Mouse (Mus musculus) T-cell, adult 2 months (primary cell): ENCODE measurements around the gene D130043K22Rik.
A peak's percentile ranks its signal among the peaks of the same experiment; 100 is the strongest.

ENCODE experiments used
- DNase-seq: peaks from one replicate; pipeline ENCODE4 v3.0.0; 2022; ENCODE audit warnings: low spot score

The D130043K22Rik gene

DNA sequence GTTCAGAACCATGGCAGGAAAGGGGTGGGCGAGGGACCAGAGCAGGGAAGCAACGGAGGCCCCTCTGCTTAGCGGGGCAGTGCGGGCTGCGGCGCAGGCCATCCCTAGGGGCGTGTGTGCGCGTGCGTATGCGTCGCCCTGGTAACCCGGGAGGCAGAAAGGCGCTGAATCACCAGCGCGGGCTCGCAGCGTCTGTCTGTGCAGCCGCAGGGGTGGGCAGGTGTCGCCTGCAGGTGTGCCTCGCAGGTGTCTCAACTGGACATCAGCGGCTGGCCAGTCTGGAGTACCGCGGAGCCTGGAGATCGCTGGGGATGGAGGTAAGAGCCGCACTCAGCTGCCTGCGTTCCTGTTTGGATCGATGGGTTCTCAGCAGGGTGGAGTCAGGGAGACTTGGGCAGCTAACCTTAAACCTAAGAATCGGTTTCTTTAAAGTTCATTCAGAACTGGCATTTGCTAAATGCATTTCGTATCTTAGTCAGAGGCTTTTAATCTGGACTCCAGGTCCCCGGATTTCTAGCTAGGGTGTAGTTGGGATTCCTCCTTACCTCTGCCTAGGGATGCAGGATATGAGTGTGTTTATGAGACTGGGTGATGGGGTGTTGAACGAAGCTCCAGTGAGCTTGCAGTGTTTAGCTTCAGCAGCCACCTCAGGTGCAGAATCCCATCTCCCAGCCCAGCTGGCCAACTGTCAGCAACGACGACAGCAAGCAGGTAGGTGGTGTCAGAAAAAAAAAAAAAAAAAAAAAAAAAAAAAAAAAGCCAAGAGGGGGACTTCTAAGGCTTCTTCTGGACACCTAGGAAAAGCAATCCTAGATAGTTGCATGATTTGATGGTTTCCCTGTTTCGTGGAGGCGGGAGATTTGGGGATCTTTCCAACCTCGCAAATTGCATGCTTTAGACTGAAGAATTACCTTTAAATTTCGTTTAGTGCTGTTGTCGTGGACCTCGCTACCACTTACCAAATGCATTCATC is at the start of gene D130043K22Rik:
Gene D130043K22Rik, plus strand, starts transcription at position 153 of the 973 bp plus-strand sequence.
- peak; percentile 28 for DNase-seq

DNA sequence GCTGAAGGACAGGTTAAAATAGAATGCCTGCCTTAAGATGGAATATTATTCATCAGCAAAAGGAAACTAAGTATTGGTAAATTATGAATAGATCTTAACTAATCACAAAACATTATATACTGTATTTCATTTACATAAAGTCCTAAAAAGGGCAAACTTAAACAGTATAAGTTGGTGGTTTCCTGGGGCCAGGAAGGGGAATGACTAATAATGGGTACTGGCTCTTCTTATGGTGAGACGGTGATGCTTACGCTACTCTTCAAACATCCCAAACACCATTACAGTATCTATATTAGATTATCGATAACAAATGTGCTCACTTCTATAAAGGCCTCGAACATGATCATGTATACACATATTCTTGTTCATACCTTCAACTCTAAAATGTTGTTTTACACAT is 46.2 kb upstream of the D130043K22Rik start:
- no peak for DNase-seq

DNA sequence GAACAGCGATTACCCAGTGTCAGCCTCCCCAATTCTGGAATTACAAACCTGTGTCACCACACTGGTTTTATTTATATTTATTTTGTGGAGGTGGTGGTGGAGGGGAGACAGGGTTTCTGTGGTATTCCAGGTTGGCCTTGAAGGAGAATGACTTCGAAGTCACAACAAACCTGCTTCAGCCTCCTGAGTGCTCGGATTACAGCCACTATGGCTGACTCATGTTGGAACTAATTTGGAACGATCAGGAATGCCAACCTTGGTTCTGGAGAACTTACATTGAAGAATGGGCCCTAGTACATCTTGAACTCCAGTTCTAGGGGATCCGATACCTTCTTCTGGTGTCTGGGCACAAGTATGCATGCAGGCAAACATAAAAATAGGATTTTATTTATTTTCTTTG is 45.6 kb upstream of the D130043K22Rik start:
- DNase-seq = no peak

DNA sequence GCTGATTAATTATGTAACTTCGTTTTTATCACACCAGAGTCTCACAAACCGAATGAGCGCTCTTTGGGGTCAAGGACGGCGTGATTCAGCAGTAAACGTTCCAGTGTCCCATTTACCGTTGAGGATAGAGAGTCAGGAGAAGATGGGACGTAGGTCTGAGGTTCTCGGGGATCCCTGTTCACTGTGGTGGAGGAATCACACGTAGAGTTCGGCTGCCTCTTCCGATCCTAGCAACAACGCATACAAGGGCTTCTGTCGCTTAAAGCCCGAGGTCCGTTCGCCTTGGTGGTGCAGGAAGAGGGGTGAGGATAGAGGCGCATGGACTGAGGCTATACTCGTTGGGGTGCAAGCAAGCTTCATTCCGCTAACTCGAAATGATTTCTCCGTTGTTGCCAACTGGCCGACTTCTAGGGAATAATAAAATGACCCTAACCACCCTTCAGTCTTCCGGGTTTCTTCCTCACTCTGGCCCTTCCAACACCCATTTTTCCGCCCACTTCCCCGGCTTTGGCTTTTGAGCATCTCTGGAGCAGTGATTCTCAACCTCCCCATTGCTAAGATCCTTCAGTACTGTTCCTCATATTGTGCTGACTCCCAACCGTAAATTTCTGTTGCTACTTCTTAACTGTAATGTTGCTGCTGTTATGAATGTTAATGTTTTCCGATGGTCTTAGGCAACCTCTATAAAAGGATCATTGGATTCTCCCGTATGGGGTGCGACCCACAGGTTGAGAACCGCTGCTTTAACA is 44.8 kb upstream of the D130043K22Rik start:
- peak; percentile 27 for DNase-seq

DNA sequence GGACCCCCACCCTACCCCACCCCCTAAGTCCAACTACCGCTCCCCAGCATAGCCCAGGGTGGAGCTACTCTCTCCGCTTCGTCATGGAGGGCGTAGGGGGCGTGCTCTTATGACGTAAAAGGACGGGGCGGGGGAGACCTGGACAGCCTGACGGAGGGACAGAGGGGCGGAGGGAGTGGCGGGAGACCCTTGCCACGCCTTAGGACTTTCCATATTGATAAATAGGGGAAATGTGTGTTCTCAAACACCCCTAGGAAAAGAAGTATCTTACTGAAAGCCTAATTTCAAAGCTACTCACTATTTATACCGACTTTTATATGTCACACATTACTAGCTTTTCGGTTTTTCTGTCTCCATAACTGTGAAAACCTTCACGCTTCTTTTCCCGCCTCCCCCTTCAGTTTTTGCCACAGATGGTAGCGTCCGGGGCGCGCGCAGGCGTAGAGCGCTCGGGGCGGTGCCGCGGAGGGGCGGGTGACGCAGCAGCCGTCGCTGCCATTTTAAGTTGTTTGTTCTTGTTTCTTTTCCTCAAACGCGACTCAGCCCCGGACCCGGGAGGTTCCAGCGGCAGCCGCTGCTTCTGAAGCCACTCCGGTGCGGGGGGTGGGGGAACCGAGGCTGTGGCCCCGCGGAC is 44.1 kb upstream of the D130043K22Rik start:
- DNase-seq = peak; percentile 98

DNA sequence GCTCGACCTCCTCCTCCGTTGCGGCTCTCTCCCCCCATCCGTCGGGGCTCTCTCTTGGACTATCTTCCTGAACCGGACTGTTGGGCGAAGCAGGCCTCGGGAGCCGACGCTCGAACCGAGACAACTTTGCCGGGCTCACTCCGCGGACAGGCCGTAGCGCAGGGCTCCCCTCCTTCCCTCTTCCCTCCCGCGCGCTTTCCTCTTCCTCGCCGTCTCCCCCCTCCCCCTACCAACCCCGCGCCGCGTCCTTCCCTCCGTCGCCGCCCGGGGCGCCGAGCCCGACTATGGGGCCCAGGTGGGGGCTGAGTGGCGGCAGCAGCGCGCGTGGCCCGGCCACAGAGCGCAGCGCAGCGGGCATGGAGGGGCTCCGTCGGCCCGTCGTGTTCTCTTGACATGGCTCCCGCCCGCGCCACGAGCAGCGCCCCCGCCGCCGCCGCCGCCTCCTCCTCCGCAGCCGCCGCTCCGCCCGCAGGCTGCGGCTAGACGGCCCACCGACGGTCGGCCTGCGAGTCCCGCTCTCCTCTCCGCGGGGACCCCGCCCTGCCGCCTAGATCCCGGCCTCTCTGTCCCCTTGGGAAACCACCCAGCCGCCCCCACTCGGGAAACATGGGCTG is 43.5 kb upstream of the D130043K22Rik start, which contains the start of gene BC005537:
Gene BC005537, plus strand, starts transcription at position 350 of the 614 bp plus-strand sequence.
- DNase-seq = peak; percentile 70

DNA sequence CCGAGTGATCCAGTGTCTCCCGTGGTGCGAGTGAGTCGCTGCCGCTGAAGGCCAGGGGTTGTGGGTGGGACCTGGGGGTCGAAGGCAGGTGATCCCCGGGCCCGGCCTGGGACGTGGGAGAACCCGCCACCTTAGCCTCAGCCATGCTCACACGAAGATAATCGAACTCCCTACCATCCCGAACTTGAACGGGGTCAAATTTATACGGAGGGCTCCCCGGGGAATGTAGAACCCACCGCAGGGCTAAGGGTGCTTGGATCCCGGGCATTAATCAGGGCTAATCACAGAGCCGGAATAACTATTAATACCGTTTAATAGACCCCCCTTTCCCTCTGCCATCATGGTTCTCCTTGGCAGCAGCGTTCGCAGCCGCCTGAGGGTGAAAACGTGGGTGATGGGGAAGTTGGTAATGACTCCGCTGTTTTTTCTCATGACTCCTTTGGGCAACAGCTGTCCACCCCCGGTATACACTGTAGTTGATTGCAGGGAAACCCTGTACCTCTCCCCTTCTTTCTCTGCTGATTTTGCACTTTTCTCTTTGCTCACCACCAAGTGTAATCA is 42.7 kb upstream of the D130043K22Rik start:
- peak; percentile 30 for DNase-seq

DNA sequence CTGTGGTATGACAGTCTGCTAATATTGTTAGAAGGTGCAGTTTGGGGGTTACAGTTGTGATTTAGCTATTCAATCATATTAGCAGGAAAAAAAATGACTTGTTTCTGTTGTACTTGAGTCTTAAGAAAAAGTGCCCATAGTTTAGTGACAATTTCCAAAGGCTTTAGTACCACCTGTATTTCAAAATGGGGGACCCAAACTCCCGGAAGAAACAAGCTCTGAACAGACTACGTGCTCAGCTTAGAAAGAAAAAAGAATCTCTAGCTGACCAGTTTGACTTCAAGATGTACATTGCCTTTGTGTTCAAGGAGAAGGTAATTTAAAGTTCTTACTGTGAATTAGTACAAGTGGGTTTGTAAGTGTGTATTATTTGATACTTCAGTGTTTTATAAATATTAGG is 41.7 kb upstream of the D130043K22Rik start:
- no peak for DNase-seq

DNA sequence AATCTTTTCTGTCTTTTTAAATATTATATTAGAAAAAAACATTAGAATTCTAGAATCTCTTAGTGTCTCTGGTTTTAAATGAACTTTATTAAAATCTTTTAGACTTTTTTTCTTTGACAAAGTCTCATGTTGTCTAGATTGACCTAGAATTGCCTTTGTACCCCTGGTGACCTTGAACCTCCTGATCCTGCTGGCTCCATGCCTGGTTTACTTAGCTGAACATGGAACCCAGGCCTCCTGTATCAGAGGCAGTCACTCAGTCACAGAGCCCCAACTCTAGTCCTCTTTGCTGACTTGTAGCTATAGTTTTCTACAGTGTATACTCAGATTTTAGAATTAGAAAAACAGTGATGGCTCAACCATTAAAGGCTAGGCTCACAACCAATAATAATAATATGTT is 38.9 kb upstream of the D130043K22Rik start:
- no peak for DNase-seq

DNA sequence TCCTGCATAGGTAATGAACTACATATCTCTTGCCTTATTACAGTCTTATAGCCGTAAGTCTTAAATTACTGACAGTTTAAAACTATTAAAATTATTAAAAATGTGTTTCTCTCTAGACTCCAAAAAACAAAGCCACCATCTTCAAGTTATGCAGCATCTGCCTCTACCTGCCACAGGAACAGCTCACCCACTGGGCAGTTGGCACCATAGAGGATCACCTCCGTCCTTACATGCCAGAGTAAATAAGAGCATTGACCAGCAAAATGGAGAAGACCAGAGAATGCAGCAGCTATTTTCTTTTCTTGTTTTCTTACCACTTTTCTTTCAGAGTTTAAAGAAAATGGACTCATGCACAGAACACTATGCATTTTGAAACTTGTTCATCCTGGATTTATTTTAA is 32.4 kb upstream of the D130043K22Rik start:
- DNase-seq = no peak

DNA sequence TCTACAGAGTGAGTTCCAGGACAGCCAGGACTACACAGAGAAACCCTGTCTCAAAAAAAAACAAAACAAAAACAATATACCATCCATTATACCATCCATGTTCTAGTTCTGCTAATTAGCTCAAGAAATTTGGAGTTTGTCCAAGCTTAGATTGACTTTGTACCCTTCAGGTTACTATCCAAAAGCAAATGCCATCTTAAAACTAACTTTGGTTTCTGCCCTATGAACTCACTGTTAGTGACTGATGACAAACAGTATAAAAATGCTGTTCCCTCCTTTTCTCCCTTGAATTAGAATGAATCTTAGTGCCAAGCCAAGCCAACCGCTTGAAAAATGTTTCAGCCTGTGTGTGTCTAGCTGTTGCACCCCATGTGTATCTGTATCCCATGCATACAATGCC is 30.3 kb upstream of the D130043K22Rik start:
- DNase-seq = no peak

DNA sequence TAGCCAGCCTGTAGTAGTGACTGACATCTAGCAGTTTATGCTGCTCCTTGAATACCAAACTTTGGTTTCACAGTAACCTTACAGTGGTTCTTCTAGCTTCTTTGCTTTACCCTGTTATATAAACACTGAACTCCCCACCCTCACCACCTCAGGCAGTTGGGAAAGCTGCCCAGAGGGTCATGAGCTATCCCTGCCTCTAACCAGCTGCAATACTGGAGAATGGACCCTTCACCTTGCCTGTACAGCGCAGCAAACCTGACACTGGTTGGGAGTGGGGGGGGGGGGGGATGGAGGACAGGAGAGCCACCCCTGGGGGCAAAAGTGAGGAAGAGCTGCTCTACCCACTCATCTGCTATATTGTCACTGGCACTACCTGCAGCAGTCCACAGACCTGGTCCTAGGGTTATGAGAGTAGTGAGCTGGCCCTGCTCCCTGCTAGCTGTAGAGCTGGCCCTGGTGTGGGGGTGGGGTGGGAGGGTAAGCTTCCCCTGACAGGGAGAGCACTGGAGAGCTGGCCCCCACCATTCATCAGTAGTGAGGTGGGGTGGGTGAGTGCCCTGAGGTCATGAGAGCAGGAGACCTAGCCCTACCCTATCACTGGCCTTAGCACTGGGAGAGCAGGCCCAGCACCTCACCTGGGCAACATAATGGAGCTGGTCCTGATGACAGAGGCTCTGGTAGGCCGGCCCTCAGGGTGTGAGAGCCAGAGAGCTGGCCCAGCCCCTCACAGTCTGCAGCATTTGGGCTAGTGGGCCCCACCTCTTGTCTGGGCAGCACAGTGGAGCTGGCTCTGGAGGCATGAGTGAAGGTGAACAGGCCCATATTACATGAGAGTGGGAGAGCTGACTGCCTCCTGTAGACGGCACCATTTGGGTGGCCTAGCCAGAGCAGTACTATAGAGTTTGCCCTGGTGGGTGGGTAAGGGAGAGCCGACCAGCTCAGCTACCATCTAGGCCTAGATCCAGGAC is 28.5 kb upstream of the D130043K22Rik start:
- no peak for DNase-seq

DNA sequence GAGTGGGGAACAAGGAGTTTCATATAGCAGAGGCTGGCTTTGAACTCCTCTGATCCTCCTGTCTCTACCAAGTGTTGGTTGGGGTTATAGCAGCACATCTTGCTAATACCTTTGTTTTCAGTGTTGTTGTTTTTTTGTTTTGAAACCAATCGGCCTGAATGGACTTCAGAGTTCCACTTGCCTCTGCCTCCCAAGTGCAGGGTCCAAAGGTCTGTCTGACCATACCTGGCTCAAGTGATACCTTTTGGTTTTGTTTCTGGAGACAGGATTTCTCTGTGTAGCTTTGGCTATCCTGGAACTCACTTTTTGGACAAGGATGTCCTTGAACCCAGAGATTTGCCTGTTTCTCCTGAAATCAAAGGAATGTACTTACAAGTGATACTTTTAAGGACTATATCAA is 25.0 kb upstream of the D130043K22Rik start:
- DNase-seq = no peak

DNA sequence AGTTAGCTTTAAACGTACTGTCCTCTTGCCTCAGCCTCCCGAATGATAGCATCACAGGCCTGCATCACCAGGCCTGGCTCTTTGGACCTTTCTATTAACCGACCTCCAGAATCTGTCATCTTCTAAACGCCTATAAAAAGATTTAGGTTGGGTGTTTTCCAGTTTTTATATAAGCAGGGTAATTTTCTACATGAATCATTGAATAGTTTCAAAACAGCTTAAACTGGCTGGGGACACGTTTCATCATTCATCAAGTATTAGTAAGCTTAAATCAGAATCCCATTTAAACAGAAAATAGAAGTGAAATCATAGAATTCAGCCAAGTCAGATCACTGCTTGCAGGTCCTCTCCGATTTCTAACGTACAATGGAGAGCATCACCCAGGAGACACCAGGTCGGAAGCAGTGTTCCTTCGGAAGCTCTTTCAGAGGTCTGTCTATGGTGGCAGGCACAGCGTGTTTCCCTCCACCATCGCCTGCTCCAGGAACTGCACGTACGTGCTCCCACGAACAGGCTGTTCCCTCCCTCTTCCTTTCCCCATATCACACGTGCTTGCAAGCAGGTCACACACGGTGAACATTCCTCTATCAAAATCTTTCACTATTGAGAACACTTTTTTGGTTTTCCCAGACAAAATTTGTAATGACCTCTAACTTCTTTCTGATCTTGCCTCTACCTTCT is 22.1 kb upstream of the D130043K22Rik start:
- DNase-seq = no peak

DNA sequence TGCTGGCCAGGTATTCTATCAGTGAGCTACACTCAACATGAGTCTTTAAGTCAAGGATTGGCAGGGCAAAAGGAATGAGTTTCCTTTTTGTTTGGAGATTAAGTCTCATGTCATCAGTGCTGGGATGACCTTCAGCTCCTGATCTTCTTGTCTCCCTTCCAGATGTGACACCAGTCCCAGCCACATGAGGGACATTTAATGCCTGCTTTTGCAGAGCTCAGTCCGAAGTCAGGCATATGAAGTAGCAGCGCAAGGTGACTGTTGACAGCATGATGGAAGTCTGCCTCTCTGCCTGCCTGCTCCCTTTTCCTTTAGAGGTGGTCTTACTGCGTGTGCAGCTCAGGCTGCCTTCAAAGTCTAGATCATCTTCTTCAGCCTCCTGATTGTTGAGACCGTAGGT is 20.3 kb upstream of the D130043K22Rik start:
- DNase-seq = no peak

DNA sequence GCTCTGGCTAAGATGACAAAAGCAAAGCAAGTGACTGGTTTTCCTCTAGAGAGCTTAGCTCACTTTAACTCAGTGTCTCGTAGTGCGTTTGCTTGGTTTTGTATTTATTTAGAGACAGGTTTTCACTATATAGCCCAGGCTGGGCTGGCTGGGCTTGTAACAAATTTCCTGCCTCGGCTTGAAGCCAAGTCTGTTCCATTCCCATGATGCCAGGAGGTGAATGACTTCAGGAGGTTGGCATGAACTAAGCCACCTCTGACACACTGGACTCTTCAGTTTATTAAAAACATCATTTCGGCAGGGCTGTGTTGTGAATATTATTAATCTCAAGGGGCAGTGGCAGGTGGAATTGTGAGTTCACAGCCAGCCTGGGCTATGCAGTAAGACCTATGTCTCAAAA is 19.3 kb upstream of the D130043K22Rik start:
- no peak for DNase-seq

DNA sequence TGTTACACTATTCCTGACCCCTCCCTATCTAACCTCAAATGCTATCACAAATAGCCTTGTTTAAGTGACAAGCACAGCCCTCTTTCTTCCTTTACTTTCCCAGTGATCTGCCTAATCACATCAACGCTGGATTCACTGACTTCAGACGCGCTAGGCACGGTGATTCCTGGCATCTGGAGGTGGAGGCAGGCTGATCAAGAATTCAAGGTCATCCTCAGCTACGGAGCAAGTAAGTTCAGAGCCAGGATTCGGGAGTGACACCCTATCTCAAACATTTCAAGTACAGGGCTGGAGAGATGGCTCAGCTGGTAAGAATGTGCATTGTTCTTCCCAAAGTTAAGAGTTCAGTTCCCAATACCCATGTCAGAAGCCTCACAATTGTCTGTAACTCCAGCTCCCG is 18.8 kb upstream of the D130043K22Rik start:
- DNase-seq = no peak

DNA sequence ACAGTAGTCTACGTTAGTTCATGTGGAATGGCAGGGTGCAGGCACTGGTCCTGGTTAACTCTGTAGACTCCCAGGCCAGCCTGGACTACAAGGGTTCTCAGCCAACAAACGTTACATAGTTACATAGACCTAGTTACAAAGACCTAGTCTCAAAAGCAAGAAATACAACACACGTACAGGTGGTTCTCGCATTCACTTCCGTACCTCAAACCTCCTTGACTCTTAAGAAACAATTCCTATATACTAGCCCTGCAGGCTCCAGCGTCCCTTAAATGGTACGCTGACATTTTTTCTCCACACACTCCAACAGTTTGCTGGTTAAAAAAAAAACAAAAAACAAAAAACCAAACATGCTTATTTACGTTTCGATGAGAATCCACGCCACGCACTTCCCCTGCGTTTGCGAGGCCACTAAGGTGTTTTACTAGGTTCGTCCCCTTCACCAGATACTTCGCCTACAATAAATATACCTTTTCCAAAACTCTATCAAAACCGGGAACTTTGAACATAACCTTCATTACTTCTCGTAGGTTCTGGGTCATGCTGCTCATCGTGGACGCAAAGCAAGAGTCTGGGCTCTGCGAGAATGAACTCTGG is 14.1 kb upstream of the D130043K22Rik start:
- DNase-seq = no peak

DNA sequence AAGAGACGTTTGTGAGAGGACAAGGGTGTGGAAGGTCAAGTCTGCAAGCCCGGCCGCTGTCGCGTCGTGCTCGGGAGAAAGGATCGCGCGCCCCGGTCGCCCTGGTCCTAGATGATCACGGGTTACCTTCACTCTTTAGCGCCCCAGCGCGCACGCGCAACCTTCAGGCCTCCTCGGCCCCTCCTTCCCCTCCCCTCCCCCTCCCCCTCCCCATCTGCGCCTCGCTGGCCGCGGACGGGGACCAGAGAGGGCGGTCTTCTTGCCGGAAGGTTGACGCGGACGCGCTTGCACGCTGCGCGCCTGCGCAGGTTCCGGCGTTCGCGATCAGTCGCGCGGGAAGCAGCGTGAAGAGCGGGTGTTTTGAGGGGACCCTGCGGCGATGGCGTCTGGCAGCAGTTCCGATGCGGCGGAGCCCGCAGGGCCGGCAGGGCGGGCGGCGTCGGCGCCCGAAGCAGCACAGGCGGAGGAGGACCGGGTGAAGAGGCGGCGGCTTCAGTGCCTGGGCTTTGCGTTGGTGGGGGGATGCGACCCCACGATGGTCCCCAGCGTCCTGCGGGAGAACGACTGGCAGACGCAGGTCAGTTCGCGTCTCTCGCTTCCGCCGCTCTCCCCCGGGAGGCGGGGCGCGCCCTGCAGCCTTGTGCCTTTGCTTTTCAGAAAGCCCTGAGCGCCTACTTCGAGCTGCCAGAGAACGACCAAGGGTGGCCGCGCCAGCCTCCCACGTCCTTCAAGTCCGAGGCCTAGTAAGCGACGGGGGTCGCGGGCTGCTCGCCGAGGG is 13.4 kb upstream of the D130043K22Rik start, which contains the start of the genes Acot13 and Tdp2:
Gene Acot13, minus strand, starts transcription at position 188 of the 778 bp plus-strand sequence.
Gene Tdp2, plus strand, starts transcription at position 327 of the 778 bp plus-strand sequence.
- DNase-seq = peak; percentile 97
